Mouse (Mus musculus) Patski (cell line): ENCODE results near the gene Hoxb6. TPM values are rescaled to one million over a fixed set of nuclear protein-coding genes. Genes with fewer than 3 reads are reported as not detected.

Experiments
- ATAC-seq: fragments of 100-300 bp; one replicate; pipeline ENCODE4 v1.8.0; 2021
- CTCF ChIA-PET: fragments of 350-600 bp; sonication (Branson Sonifier 250); formaldehyde crosslinking; loops from one replicate; lab custom pipeline; 2022; ENCODE audit warnings: inconsistent platforms; lab: Charles Lee
- POLR2A ChIA-PET: fragments of 350-600 bp; sonication (Branson Sonifier 250); formaldehyde crosslinking; loops from one replicate; lab custom pipeline; 2022; ENCODE audit warnings: antibody characterized with exemption, inconsistent platforms; lab: Charles Lee
- DNase-seq: peaks from one replicate; pipeline ENCODE4 v3.0.0-alpha.2; 2011; ENCODE audit warnings: low read depth, low spot score
- H3K27me3 ChIP-seq: fragments of 371-371 bp; one replicate; pipeline ENCODE4 v1.5.1; 2021
- CTCF ChIP-seq: fragments of 100-300 bp; IDR thresholded peaks from one replicate; pipeline ENCODE4 v1.5.1; 2021
- in situ Hi-C: fragments of 300-500 bp; cut with MboI; formaldehyde crosslinking; loops from 3 replicates; pipeline ENCODE4 v1.11.1; 2018; ENCODE audit warnings: low pct_unique_long_range_greater_than_20kb, mixed read lengths
- polyA plus RNA-seq: library from polyadenylated mRNA; unstranded; gene quantifications from one replicate; pipeline ENCODE4 v1.2.3, GENCODE M21; 2021

Gene Hoxb6
- polyA plus RNA-seq, 1 experiment from 2014 or later: 69.7 TPM

GRCm38 (mm10) chr11:96322738-96323137 lies 30.5 kb downstream of the Hoxb6 start:
- TF ChIP-seq CTCF: no peak
- no peaks in the 10 kb centered on the region for H3K27me3 ChIP-seq
- no peak for DNase-seq
- CTCF ChIA-PET: interaction anchor here (0.7 to 2.6 kb wide), 8 partner anchors 9 to 298 kb away, joined by 3 to 7 read pairs (median 4); no protein-coding TSS in a partner anchor
- POLR2A ChIA-PET: interaction anchor here (0.5 to 8.5 kb wide), 11 partner anchors 9 to 62 kb away, joined by 3 to 92 read pairs (median 9); partner anchors contain the start of gene Hoxb5
- in situ Hi-C loops: no loop called here
- ATAC-seq: no peak

DNA sequence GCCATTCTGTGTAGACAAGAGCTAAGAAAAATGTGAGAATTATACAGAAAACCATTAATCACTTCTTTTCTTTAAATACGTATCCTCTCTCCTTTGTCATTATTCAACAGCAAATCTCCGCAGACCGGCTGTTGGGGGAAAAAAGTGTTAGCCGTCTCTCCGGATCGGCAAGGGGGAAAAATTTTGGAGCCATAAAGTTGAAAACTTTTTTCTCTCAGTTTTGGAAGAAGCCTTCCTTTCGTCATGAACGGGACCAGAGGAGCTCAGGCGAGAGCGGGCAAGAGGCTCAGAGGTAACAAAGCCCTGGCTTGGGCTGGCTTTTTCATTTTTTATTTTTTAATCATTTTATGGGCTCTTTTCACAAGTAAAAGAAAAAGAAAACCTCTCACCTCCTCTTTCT lies 30.9 kb downstream of the Hoxb6 start, which contains the start of gene Hoxb3:
Gene Hoxb3, plus strand, starts transcription at position 173 of the 400 bp plus-strand sequence.
- in situ Hi-C loops: no loop called here
- ChIA-PET POLR2A (interaction anchor here (0.7 to 8.5 kb wide), 7 partner anchors 16 to 43 kb away, joined by 3 to 92 read pairs (median 9); partner anchors contain the start of gene Hoxb5), CTCF (interaction anchor here (0.7 to 2.6 kb wide), 7 partner anchors 10 to 298 kb away, joined by 3 to 7 read pairs (median 4); no protein-coding TSS in a partner anchor)
- no peak for TF ChIP-seq CTCF
- no peak for DNase-seq
- H3K27me3 ChIP-seq: no peaks in the 10 kb centered on the region
- no peak for ATAC-seq

- ChIA-PET POLR2A (interaction anchor here (0.7 to 8.5 kb wide), 10 partner anchors 8 to 297 kb away, joined by 3 to 92 read pairs (median 4); partner anchors contain the start of genes Hoxb5 and Hoxb7), CTCF (interaction anchor here (1.7 kb wide), 1 partner anchor 17 kb away, joined by 9 read pairs; no protein-coding TSS in a partner anchor)
- ATAC-seq (no peak), DNase-seq (no peak)
- TF ChIP-seq CTCF: no peak
- in situ Hi-C loops: no loop called here
- H3K27me3 ChIP-seq: no peaks in the 10 kb centered on the region
Observed at GRCm38 (mm10) chr11:96324125-96324524, 31.8 kb downstream of the Hoxb6 start.

DNA sequence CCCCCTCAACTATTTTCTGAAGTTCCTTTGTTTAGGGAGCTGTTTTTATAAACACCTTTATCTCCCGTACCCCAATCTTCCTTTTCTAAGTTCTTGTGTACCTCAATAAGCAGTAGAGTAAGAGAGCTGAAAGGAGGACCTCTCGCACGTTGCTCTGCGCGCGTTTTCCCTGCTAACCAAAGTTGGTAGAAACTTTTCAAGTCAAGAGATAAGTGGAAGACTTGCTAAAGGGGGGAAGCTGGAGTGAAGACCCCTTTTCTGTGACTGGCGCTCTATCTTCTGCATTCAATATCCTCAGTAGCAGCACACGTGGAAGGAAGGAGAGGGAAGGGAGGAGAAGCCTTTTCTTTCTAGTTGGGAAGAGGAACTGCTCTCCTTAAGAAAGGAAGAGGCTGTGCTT lies 32.7 kb downstream of the Hoxb6 start:
- ChIA-PET POLR2A (interaction anchor here (0.6 to 8.5 kb wide), 9 partner anchors 9 to 41 kb away, joined by 3 to 92 read pairs (median 5); partner anchors contain the start of genes Hoxb5 and Hoxb7), CTCF (interaction anchor here (1.7 kb wide), 1 partner anchor 16 kb away, joined by 9 read pairs; no protein-coding TSS in a partner anchor)
- H3K27me3 ChIP-seq: no peaks in the 10 kb centered on the region
- TF ChIP-seq CTCF: no peak
- in situ Hi-C loops: no loop called here
- no peak for DNase-seq
- ATAC-seq: no peak

GRCm38 (mm10) chr11:96325747-96326212 lies 33.5 kb downstream of the Hoxb6 start:
- in situ Hi-C loops: no loop called here
- ATAC-seq (no peak), DNase-seq (no peak)
- no peak for TF ChIP-seq CTCF
- H3K27me3 ChIP-seq: no peaks in the 10 kb centered on the region
- POLR2A ChIA-PET: interaction anchor here (4.3 to 8.5 kb wide), 2 partner anchors 16 to 18 kb away, joined by 15 to 92 read pairs; partner anchors contain the start of gene Hoxb5
- CTCF ChIA-PET: interaction anchor here (1.6 kb wide), 1 partner anchor 10 kb away, joined by 4 read pairs; no protein-coding TSS in a partner anchor

DNA sequence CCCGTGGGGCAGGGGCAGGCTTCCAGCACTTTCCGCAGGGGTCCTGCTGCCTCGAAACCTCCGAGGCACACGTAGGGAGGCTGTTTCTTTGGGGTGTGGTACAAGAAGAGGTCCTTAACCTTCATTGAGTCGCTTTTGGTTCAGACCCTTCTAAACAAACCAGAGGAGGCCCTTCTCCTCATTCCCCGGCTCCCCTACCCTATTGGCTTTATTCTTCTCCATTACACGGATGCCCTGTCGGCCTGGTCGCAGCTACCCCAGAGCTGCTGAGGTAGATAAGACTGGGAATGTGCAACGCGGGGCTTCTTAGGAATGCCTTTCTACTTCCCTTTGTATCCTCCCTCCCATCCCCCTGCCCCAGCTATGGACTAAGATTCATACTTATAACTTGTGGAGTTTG lies 34.4 kb downstream of the Hoxb6 start:
- POLR2A ChIA-PET: interaction anchor here (1.0 to 8.5 kb wide), 4 partner anchors 11 to 24 kb away, joined by 3 to 92 read pairs (median 11); partner anchors contain the start of gene Hoxb5
- in situ Hi-C loops: no loop called here
- ATAC-seq: no peak
- H3K27me3 ChIP-seq: no peaks in the 10 kb centered on the region
- CTCF ChIA-PET: interaction anchor here (1.6 kb wide), 1 partner anchor 10 kb away, joined by 4 read pairs; no protein-coding TSS in a partner anchor
- no peak for DNase-seq
- TF ChIP-seq CTCF: no peak

DNA sequence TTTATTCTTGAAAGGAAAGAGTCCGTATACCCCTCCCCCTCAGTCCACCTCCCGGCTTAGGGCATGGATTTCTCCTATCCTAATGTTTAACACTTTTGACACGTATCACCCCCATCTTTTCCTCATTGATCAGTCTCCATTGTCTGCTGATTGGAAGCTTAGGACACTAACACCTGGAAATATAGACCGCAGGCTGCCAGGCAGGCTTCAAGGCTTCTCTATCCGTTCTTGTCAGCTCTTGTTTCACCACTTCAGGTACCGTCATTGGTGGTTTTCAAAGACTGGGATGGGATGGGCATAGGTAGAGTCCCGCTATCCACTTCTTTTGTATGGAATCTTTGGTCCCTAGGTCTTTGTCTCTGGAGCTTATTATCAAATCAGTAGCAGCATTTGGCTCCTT lies 34.8 kb downstream of the Hoxb6 start:
- no peak for DNase-seq
- in situ Hi-C loops: no loop called here
- no peaks in the 10 kb centered on the region for H3K27me3 ChIP-seq
- POLR2A ChIA-PET: interaction anchor here (1.0 to 8.5 kb wide), 4 partner anchors 11 to 24 kb away, joined by 3 to 92 read pairs (median 11); partner anchors contain the start of gene Hoxb5
- no peak for TF ChIP-seq CTCF
- ATAC-seq: peak; percentile 10
- CTCF ChIA-PET: interaction anchor here (1.6 kb wide), 1 partner anchor 9 kb away, joined by 4 read pairs; no protein-coding TSS in a partner anchor

- ChIA-PET POLR2A (interaction anchor here (1.0 to 8.5 kb wide), 4 partner anchors 10 to 23 kb away, joined by 3 to 92 read pairs (median 11); partner anchors contain the start of gene Hoxb5), CTCF (no interaction called here)
- no peak for DNase-seq
- no peaks in the 10 kb centered on the region for H3K27me3 ChIP-seq
- in situ Hi-C loops: no loop called here
- TF ChIP-seq CTCF: no peak
- no peak for ATAC-seq
Observed at GRCm38 (mm10) chr11:96327750-96328149, 35.5 kb downstream of the Hoxb6 start.

DNA sequence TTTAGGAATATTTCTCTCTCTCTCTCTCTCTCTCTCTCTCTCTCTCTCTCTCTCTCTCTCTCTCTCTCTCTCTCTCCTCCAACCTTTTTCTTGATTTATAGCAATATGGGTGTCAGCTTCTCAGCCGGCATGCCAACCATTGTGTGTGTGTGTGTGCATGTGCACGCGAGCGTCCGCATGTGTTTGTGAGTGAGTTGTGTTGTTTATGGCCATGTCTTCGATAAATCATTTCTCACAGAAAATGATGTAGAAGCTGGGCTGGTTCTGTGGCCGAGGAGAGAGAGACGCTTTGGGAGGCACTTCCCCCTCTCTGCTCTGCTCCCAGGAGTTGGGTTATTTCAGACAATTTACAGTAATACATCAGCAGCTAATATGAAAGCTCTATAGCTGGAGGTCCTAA lies 36.3 kb downstream of the Hoxb6 start:
- in situ Hi-C loops: no loop called here
- ChIA-PET POLR2A (interaction anchor here (0.6 to 1.5 kb wide), 5 partner anchors 12 to 26 kb away, joined by 3 to 5 read pairs (median 3); no protein-coding TSS in a partner anchor), CTCF (interaction anchor here (0.8 kb wide), 1 partner anchor 22 kb away, joined by 3 read pairs; no protein-coding TSS in a partner anchor)
- no peak for ATAC-seq
- DNase-seq: no peak
- no peak for TF ChIP-seq CTCF
- no peaks in the 10 kb centered on the region for H3K27me3 ChIP-seq

DNA sequence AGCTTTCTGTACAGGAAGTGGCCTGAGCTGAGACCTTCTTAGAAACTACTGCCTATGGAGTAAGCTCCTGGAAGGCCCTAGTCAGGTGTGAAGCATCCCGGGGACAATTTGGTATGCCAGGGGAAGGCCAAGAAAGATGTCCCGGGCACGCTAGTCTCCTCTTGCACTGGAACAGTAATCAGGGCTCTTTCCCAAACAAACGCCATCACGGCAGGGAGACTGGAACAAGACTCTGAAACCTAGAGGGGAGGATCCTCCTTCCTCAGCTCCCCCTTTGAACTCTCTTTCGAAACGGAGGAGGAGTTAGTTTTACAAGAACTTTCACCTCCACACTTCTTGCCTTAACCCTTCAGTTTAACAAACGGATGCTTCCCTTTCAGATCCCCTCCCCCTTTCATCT lies 39.8 kb downstream of the Hoxb6 start:
- ChIA-PET CTCF (interaction anchor here (1.1 to 1.3 kb wide), 2 partner anchors 11 to 16 kb away, joined by 3 to 4 read pairs; no protein-coding TSS in a partner anchor), POLR2A (interaction anchor here (0.6 to 3.2 kb wide), 8 partner anchors 8 to 405 kb away, joined by 3 to 21 read pairs (median 4); partner anchors contain the start of gene Hoxb2)
- H3K27me3 ChIP-seq: no peaks in the 10 kb centered on the region
- DNase-seq (no peak), ATAC-seq (no peak)
- in situ Hi-C loops: no loop called here
- TF ChIP-seq CTCF: no peak
